Mouse (Mus musculus) myocyte (in vitro differentiated cells): Measurements from ENCODE around the gene Slc24a3.

Source experiments
- CEBPB ChIP-seq: IDR thresholded peaks from 2 replicates; pipeline ENCODE4 v1.6.1; 2011; ENCODE audit warnings: mild to moderate bottlenecking, moderate library complexity; ENCODE audit not compliant: poor library complexity, insufficient read depth, severe bottlenecking
- E2F4 ChIP-seq: IDR thresholded peaks from one replicate; pipeline ENCODE4 v1.6.1; 2011; ENCODE audit warnings: mild to moderate bottlenecking, control low read depth, moderate library complexity; ENCODE audit not compliant: insufficient read depth
- MAX ChIP-seq: IDR thresholded peaks from one replicate; pipeline ENCODE4 v1.6.1; 2011; ENCODE audit warnings: low read depth, mild to moderate bottlenecking, control low read depth
- MYOD1 ChIP-seq, 3 experiments: IDR thresholded peaks; one replicate each; pipeline ENCODE4 v1.6.1; 2011; ENCODE audit warnings: control low read depth in 2 of 3, low read depth in 2 of 3, mild to moderate bottlenecking in 2 of 3, moderate library complexity in 1 of 3; ENCODE audit not compliant: insufficient read length in 2 of 3, control insufficient read depth in 1 of 3
- MYOG ChIP-seq, 3 experiments: IDR thresholded peaks; one replicate each; pipeline ENCODE4 v1.6.1; 2011; ENCODE audit warnings: control low read depth in 2 of 3, low read depth in 2 of 3, mild to moderate bottlenecking in 2 of 3; ENCODE audit not compliant: insufficient read length in 2 of 3, control insufficient read depth in 1 of 3, insufficient read depth in 1 of 3
- POLR2A ChIP-seq: IDR thresholded peaks from one replicate; pipeline ENCODE4 v1.6.1; 2011; ENCODE audit warnings: low read depth, mild to moderate bottlenecking, control low read depth, moderate library complexity; ENCODE audit not compliant: insufficient read length
- POLR2AphosphoS2 ChIP-seq: IDR thresholded peaks from one replicate; pipeline ENCODE4 v1.6.1; 2011; ENCODE audit warnings: low read depth, control low read depth; ENCODE audit not compliant: insufficient read length
- REST ChIP-seq: IDR thresholded peaks from one replicate; pipeline ENCODE4 v1.6.1; 2011; ENCODE audit warnings: mild to moderate bottlenecking, control low read depth, moderate library complexity; ENCODE audit not compliant: insufficient read depth, insufficient read length
- SRF ChIP-seq: IDR thresholded peaks from one replicate; pipeline ENCODE4 v1.6.1; 2011; ENCODE audit warnings: low read depth; ENCODE audit not compliant: control insufficient read depth, insufficient read length
- TCF12 ChIP-seq: IDR thresholded peaks from one replicate; pipeline ENCODE4 v1.6.1; 2011; ENCODE audit warnings: mild to moderate bottlenecking, control low read depth; ENCODE audit not compliant: poor library complexity, insufficient read depth, severe bottlenecking
- USF1 ChIP-seq: IDR thresholded peaks from one replicate; pipeline ENCODE4 v1.6.1; 2011; ENCODE audit warnings: low read depth, mild to moderate bottlenecking, control low read depth, moderate library complexity

- TF ChIP-seq POLR2A, result no peak
- no peak for TF ChIP-seq POLR2AphosphoS2
- no peak for TF ChIP-seq MYOD1 (IDR thresholded peaks at IDR 0.05; ENCODE audit: control insufficient read depth in 1 of 3, insufficient read length in 2 of 3, low read depth in 2 of 3)
- no peak for TF ChIP-seq REST
- no peak for TF ChIP-seq E2F4
- TF ChIP-seq TCF12, result no peak
- no peak for TF ChIP-seq MAX
- no peak for TF ChIP-seq SRF
- TF ChIP-seq USF1, result no peak
- no peak for TF ChIP-seq CEBPB
- TF ChIP-seq MYOG (IDR thresholded peaks at IDR 0.05; ENCODE audit: control insufficient read depth in 1 of 3, insufficient read depth in 1 of 3, insufficient read length in 2 of 3, low read depth in 2 of 3), result no peak
Observed at GRCm38 (mm10) chr2:145368701-145369100, 201.1 kb downstream of the Slc24a3 start.
